Mouse (Mus musculus) brain, embryonic 14.5 days (tissue): ENCODE measurements around the gene Pycr2.
"Not testable (repeated sequence)": the region's sequence is repeated elsewhere in the genome, so short reads cannot be mapped to it uniquely, and the experiment has no call there.

Source experiments
- CTCF ChIP-seq: fragments of 200-500 bp; IDR thresholded peaks from 2 replicates; pipeline ENCODE4 v1.5.1; 2012; ENCODE audit warnings: inconsistent platforms, mild to moderate bottlenecking, moderate library complexity, borderline replicate concordance; ENCODE audit not compliant: insufficient read depth, insufficient read length; ENCODE audit errors: extremely low read depth
- POLR2A ChIP-seq: fragments of 200-500 bp; IDR thresholded peaks from 2 replicates; pipeline ENCODE4 v1.6.1; 2012; ENCODE audit warnings: mild to moderate bottlenecking, inconsistent platforms, borderline replicate concordance; ENCODE audit not compliant: poor library complexity, insufficient read depth, insufficient read length, severe bottlenecking; ENCODE audit errors: extremely low read depth

DNA sequence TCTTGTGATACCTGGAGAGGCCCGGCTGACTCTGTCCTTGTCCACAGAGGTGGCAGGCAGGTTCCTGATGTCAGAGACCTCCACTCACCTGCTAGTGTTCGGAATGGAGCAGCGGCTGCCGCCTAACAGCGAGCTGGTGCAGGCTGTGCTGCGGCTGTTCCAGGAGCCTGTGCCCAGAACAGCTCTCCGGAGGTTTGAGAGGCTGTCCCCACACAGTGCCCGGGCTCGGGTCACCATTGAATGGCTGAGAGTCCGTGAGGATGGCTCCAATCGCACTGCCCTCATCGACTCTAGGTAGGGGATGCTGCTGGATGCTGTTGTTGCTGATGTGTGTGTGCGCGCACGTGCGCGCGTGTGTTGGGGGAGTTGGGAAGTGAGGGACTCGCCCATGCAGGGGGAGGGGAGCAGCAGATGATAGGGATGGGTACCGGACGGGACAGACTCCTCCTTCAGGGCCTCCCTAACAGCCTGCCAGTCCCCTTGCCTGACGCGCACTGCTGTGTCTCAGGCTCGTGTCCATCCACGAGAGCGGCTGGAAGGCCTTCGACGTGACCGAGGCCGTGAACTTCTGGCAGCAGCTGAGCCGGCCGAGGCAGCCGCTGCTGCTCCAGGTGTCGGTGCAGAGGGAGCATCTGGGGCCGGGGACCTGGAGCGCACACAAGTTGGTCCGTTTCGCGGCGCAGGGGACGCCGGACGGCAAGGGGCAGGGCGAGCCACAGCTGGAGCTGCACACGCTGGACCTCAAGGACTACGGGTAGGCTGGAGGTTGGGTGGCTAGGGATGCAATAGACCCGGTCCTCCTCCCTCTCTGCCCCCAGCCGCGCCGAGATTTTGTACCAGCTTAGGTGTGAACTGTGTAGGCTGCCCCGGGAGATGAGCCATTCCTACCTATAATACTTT, 9.8 kb upstream of the Pycr2 start:
- not testable (repeated sequence) for TF ChIP-seq CTCF, POLR2A
